Mouse (Mus musculus) liver, embryonic 15.5 days (tissue): ENCODE measurements around the gene Vps26a. TPM values are rescaled to one million over a fixed set of nuclear protein-coding genes. Genes with fewer than 3 reads are reported as not detected.

Experiments
- ATAC-seq: fragments of 200-750 bp; cut with Nextera tagmentation; 2 replicates; pipeline ENCODE4 v1.8.0; 2017; ENCODE audit warnings: moderate number of reproducible peaks, mild to moderate bottlenecking, moderate library complexity; ENCODE audit not compliant: insufficient read depth
- H3K27ac ChIP-seq: fragments of 300-500 bp; sonication (generic); replicated peaks from 2 replicates; pipeline ENCODE4 v1.5.1; 2015; ENCODE audit warnings: mild to moderate bottlenecking, inconsistent platforms
- H3K27me3 ChIP-seq: fragments of 300-500 bp; sonication (generic); 2 replicates; pipeline ENCODE4 v1.6.1; 2015; ENCODE audit warnings: mild to moderate bottlenecking, inconsistent platforms
- H3K36me3 ChIP-seq: fragments of 300-500 bp; sonication (generic); replicated peaks from 2 replicates; pipeline ENCODE4 v1.6.1; 2015; ENCODE audit warnings: moderate library complexity, mild to moderate bottlenecking, inconsistent platforms
- H3K4me1 ChIP-seq: fragments of 300-500 bp; sonication (generic); replicated peaks from 2 replicates; pipeline ENCODE4 v1.6.1; 2015; ENCODE audit warnings: inconsistent platforms
- H3K4me2 ChIP-seq: fragments of 300-500 bp; sonication (generic); 2 replicates; pipeline ENCODE4 v1.6.1; 2015; ENCODE audit warnings: moderate library complexity, mild to moderate bottlenecking, inconsistent platforms
- H3K4me3 ChIP-seq: fragments of 300-500 bp; sonication (generic); replicated peaks from 2 replicates; pipeline ENCODE4 v1.5.1; 2015; ENCODE audit warnings: mild to moderate bottlenecking, inconsistent platforms
- H3K9ac ChIP-seq: fragments of 300-500 bp; sonication (generic); 2 replicates; pipeline ENCODE4 v1.6.1; 2015; ENCODE audit warnings: moderate library complexity, mild to moderate bottlenecking, inconsistent platforms
- H3K9me3 ChIP-seq: fragments of 300-500 bp; sonication (generic); replicated peaks from 2 replicates; pipeline ENCODE4 v1.6.1; 2016; ENCODE audit warnings: inconsistent platforms
- WGBS: fragments of 180-500 bp; shearing (Covaris S2); methylation state at CpG from one replicate; pipeline ENCODE4 v1.1.7; 2015; ENCODE audit warnings: mixed read lengths; ENCODE audit not compliant: insufficient replicate concordance; 5-methylcytosine and 5-hydroxymethylcytosine counted together
- polyA plus RNA-seq: library from polyadenylated mRNA; unstranded; fragments of >200 nt; fragmentation: Nextera tagmentation; extraction: Ambion mirVana; gene quantifications from 2 replicates; pipeline ENCODE4 v1.2.1, GENCODE M21; 2015

Gene Vps26a
- polyA plus RNA-seq, 1 experiment from 2014 or later = 42.9 TPM

- Histone ChIP-seq H3K9ac (no peak overlapping the region), H3K36me3 (no peaks in the 10 kb centered on the region), H3K27me3 (0 out of 2 replicates have a peak, but pooled peaks cover 4% of the 10 kb centered on the region), H3K9me3 (no peaks in the 10 kb centered on the region), H3K4me1 (peaks cover 55% of the 10 kb centered on the region), H3K4me3 (peak overlapping the region; percentile 52; the same call in 1 of the 2 replicates), H3K4me2 (peak overlapping the region; percentile 80), H3K27ac (0 out of 2 replicates have a peak overlapping the region, but pooled peaks have one; percentile 85)
- 40% methylated on average over 11 of the region's 11 CpGs for WGBS
- no peak for ATAC-seq
These were observed 22.5 kb upstream of the Vps26a start for GRCm38 (mm10) chr10:62509032-62509656.

GRCm38 (mm10) chr10:62508459-62508858 lies 21.9 kb upstream of the Vps26a start:
- Histone ChIP-seq H3K36me3 (no peaks in the 10 kb centered on the region), H3K4me2 (peak overlapping the region; percentile 80), H3K9ac (peak overlapping the region; percentile 49; the same call in 1 of the 2 replicates), H3K27me3 (0 out of 2 replicates have a peak, but pooled peaks cover 4% of the 10 kb centered on the region), H3K4me3 (peak overlapping the region; percentile 52), H3K27ac (peak overlapping the region; percentile 85), H3K4me1 (peaks cover 62% of the 10 kb centered on the region), H3K9me3 (no peaks in the 10 kb centered on the region)
- WGBS = 2% methylated on average over 11 of the region's 11 CpGs
- no peak for ATAC-seq

DNA sequence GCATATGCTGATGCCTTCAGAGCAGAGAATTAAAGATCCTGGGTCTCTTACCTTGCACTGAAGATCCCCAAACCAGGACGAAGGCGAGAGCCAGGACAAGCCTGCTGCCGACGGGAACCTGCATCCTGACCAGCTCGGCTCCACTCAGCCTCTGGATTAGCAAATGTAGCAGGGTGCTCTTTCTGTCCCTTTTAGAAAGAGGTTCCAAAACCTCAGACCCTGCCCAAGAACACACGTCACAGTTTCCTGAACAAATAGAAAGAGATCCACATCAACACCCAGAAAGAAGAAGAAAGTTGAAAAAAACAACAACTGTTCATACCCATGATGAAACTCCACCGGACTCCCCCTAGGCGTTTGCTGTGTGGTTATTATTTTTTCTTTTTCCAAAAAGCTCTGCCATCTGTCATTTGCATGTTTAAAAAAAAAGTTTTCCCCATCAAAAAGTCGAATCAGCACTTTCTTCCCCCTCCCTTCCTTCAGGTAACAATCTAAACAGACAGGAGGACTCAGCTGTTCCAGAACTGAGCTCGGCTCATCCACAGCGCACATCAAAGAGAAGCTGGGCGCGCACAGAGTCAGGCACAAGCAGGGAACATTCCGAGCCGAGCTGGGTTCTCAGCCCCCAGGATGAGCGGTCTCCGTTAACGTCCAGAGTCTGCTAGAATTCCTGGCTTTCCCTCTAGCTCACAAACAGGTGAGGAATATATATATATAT lies 21.1 kb upstream of the Vps26a start:
- Histone ChIP-seq H3K27ac (peak overlapping the region; percentile 85), H3K9me3 (no peaks in the 10 kb centered on the region), H3K4me2 (peak overlapping the region; percentile 80), H3K36me3 (no peaks in the 10 kb centered on the region), H3K27me3 (0 out of 2 replicates have a peak, but pooled peaks cover 4% of the 10 kb centered on the region), H3K4me1 (peaks cover 69% of the 10 kb centered on the region), H3K9ac (peak overlapping the region; percentile 49), H3K4me3 (peak overlapping the region; percentile 52)
- 3% methylated on average over 18 of the region's 18 CpGs for WGBS
- 0 out of 2 replicates have a peak, but pooled peaks have one; percentile 22 for ATAC-seq

GRCm38 (mm10) chr10:62507071-62507470 lies 20.5 kb upstream of the Vps26a start:
- Histone ChIP-seq H3K27ac (peak overlapping the region; percentile 85), H3K4me2 (peak overlapping the region; percentile 80), H3K9me3 (no peaks in the 10 kb centered on the region), H3K36me3 (no peaks in the 10 kb centered on the region), H3K27me3 (0 out of 2 replicates have a peak, but pooled peaks cover 4% of the 10 kb centered on the region), H3K4me1 (peaks cover 75% of the 10 kb centered on the region), H3K9ac (peak overlapping the region; percentile 49; the same call in 1 of the 2 replicates), H3K4me3 (peak overlapping the region; percentile 52)
- ATAC-seq = no peak
- 63% methylated on average over 4 of the region's 4 CpGs for WGBS

- Histone ChIP-seq H3K36me3 (no peaks in the 10 kb centered on the region), H3K4me2 (peak overlapping the region; percentile 80), H3K27me3 (0 out of 2 replicates have a peak, but pooled peaks cover 4% of the 10 kb centered on the region), H3K9me3 (no peaks in the 10 kb centered on the region), H3K4me1 (peaks cover 79% of the 10 kb centered on the region), H3K9ac (0 out of 2 replicates have a peak overlapping the region, but pooled peaks have one; percentile 17), H3K27ac (peak overlapping the region; percentile 85), H3K4me3 (peak overlapping the region; percentile 52)
- peak; percentile 40; the same call in 1 of the 2 replicates for ATAC-seq
- 15% methylated on average over 17 of the region's 17 CpGs for WGBS
These were observed 19.5 kb upstream of the Vps26a start for GRCm38 (mm10) chr10:62506019-62506556.

- peak overlapping the region; percentile 85 for H3K27ac ChIP-seq
- peak overlapping the region; percentile 52 for H3K4me3 ChIP-seq
- ATAC-seq = no peak
- 27% methylated on average over 9 of the region's 9 CpGs for WGBS
- H3K27me3 ChIP-seq = 0 out of 2 replicates have a peak, but pooled peaks cover 4% of the 10 kb centered on the region
- H3K36me3 ChIP-seq = no peaks in the 10 kb centered on the region
- peak overlapping the region; percentile 80 for H3K4me2 ChIP-seq
- H3K9me3 ChIP-seq = no peaks in the 10 kb centered on the region
- no peak overlapping the region for H3K9ac ChIP-seq
- H3K4me1 ChIP-seq = peaks cover 85% of the 10 kb centered on the region
These were observed 18.8 kb upstream of the Vps26a start for GRCm38 (mm10) chr10:62505224-62505983.

- no peaks in the 10 kb centered on the region for H3K36me3 ChIP-seq
- no peaks in the 10 kb centered on the region for H3K9me3 ChIP-seq
- peaks cover 87% of the 10 kb centered on the region for H3K4me1 ChIP-seq
- 0 out of 2 replicates have a peak overlapping the region, but pooled peaks have one; percentile 33 for H3K9ac ChIP-seq
- ATAC-seq = peak; percentile 53
- 24% methylated on average over 12 of the region's 12 CpGs for WGBS
- peak overlapping the region; percentile 85 for H3K27ac ChIP-seq
- 0 out of 2 replicates have a peak, but pooled peaks cover 4% of the 10 kb centered on the region for H3K27me3 ChIP-seq
- H3K4me3 ChIP-seq = peak overlapping the region; percentile 14
- H3K4me2 ChIP-seq = peak overlapping the region; percentile 60
These were observed 17.4 kb upstream of the Vps26a start for GRCm38 (mm10) chr10:62503836-62504628.

GRCm38 (mm10) chr10:62503353-62503752 lies 16.7 kb upstream of the Vps26a start:
- peak overlapping the region; percentile 60 for H3K4me2 ChIP-seq
- no peaks in the 10 kb centered on the region for H3K9me3 ChIP-seq
- no peaks in the 10 kb centered on the region for H3K36me3 ChIP-seq
- H3K9ac ChIP-seq = peak overlapping the region; percentile 33; the same call in 1 of the 2 replicates
- H3K27me3 ChIP-seq = 0 out of 2 replicates have a peak, but pooled peaks cover under 1% of the 10 kb centered on the region
- ATAC-seq = no peak
- H3K27ac ChIP-seq = peak overlapping the region; percentile 85
- 11% methylated on average over 4 of the region's 4 CpGs for WGBS
- peaks cover 80% of the 10 kb centered on the region for H3K4me1 ChIP-seq
- peak overlapping the region; percentile 14 for H3K4me3 ChIP-seq

DNA sequence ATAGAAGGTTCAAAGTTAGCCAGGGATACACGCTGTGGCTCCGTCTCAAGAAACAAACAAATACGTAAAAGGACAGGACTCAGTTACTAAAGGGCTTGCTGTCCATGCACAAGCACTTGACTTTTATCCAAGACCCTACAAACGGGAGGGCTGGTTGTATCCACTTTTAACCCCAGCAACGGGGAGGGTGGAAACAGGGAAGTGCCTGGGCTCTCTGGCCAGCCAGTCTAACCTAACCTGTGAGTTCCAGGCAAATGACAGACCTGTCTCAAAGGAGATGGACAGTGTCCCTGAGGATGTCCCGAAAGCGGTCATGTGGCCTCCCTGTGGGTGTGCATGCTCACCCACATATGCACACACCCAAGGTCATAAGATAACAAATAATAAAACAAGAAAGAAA lies 15.3 kb upstream of the Vps26a start:
- Histone ChIP-seq H3K9ac (no peak overlapping the region), H3K4me1 (peaks cover 66% of the 10 kb centered on the region), H3K4me3 (no peak overlapping the region), H3K36me3 (no peaks in the 10 kb centered on the region), H3K27ac (peak overlapping the region; percentile 85; the same call in 1 of the 2 replicates), H3K27me3 (no peaks in the 10 kb centered on the region), H3K4me2 (no peak overlapping the region), H3K9me3 (no peaks in the 10 kb centered on the region)
- WGBS = 62% methylated on average over 7 of the region's 7 CpGs
- no peak for ATAC-seq
